Mouse (Mus musculus) neural tube, embryonic 13.5 days (tissue): Measurements from ENCODE around the gene Ing5. TPM values are rescaled to one million over a fixed set of nuclear protein-coding genes. Genes with fewer than 3 reads are reported as not detected.

Experiments used
- ATAC-seq: fragments of 200-750 bp; cut with Nextera tagmentation; 2 replicates; pipeline ENCODE4 v1.8.0; 2017; ENCODE audit warnings: low read depth, mild to moderate bottlenecking, moderate TSS enrichment, moderate library complexity
- H3K27ac ChIP-seq: fragments of 300-500 bp; sonication (generic); replicated peaks from 2 replicates; pipeline ENCODE4 v1.5.1; 2015; ENCODE audit warnings: moderate library complexity, mild to moderate bottlenecking, inconsistent platforms
- H3K27me3 ChIP-seq: fragments of 300-500 bp; sonication (generic); 2 replicates; pipeline ENCODE4 v1.6.1; 2015; ENCODE audit warnings: mild to moderate bottlenecking, inconsistent platforms
- H3K36me3 ChIP-seq: fragments of 300-500 bp; sonication (generic); 2 replicates; pipeline ENCODE4 v1.6.1; 2015; ENCODE audit warnings: mild to moderate bottlenecking, inconsistent platforms
- H3K4me1 ChIP-seq: fragments of 300-500 bp; sonication (generic); replicated peaks from 2 replicates; pipeline ENCODE4 v1.6.1; 2015; ENCODE audit warnings: inconsistent platforms
- H3K4me2 ChIP-seq: fragments of 300-500 bp; sonication (generic); 2 replicates; pipeline ENCODE4 v1.6.1; 2015; ENCODE audit warnings: inconsistent platforms, mild to moderate bottlenecking, moderate library complexity
- H3K4me3 ChIP-seq: fragments of 300-500 bp; sonication (generic); 2 replicates; pipeline ENCODE4 v1.5.1; 2015; ENCODE audit warnings: mild to moderate bottlenecking, inconsistent platforms
- H3K9ac ChIP-seq: fragments of 300-500 bp; sonication (generic); 2 replicates; pipeline ENCODE4 v1.6.1; 2015; ENCODE audit warnings: moderate library complexity, mild to moderate bottlenecking, inconsistent platforms
- H3K9me3 ChIP-seq: fragments of 300-500 bp; sonication (generic); 2 replicates; pipeline ENCODE4 v1.6.1; 2016; ENCODE audit warnings: inconsistent platforms
- WGBS: fragments of 180-500 bp; shearing (Covaris S2); methylation state at CpG from one replicate; pipeline ENCODE4 v1.1.7; 2015; 5-methylcytosine and 5-hydroxymethylcytosine counted together
- polyA plus RNA-seq: library from polyadenylated mRNA; unstranded; fragments of >200 nt; fragmentation: Nextera tagmentation; extraction: Ambion mirVana; gene quantifications from 2 replicates; pipeline ENCODE4 v1.2.1, GENCODE M21; 2015

Gene Ing5
- polyA plus RNA-seq, 1 experiment from 2014 or later = 9.0 TPM

GRCm38 (mm10) chr1:93786912-93787311 is 16.9 kb upstream of the Ing5 start:
- no peaks in the 10 kb centered on the region for H3K27me3 ChIP-seq
- H3K36me3 ChIP-seq = peaks cover 100% of the 10 kb centered on the region
- 0 out of 2 replicates have a peak, but pooled peaks cover 6% of the 10 kb centered on the region for H3K9me3 ChIP-seq
- WGBS = 94% methylated on average over 2 of the region's 2 CpGs
- H3K4me1 ChIP-seq = no peaks in the 10 kb centered on the region
- H3K4me3 ChIP-seq = no peak overlapping the region
- H3K4me2 ChIP-seq = no peak overlapping the region
- H3K9ac ChIP-seq = no peak overlapping the region
- H3K27ac ChIP-seq = no peak overlapping the region
- ATAC-seq = no peak

GRCm38 (mm10) chr1:93794526-93794925 is 9.2 kb upstream of the Ing5 start:
- no peaks in the 10 kb centered on the region for H3K27me3 ChIP-seq
- WGBS = 96% methylated on average over 8 of the region's 8 CpGs
- H3K4me1 ChIP-seq = no peaks in the 10 kb centered on the region
- no peak overlapping the region for H3K27ac ChIP-seq
- no peak for ATAC-seq
- H3K9ac ChIP-seq = no peak overlapping the region
- H3K9me3 ChIP-seq = 0 out of 2 replicates have a peak, but pooled peaks cover 6% of the 10 kb centered on the region
- peaks cover 79% of the 10 kb centered on the region for H3K36me3 ChIP-seq
- no peak overlapping the region for H3K4me2 ChIP-seq
- H3K4me3 ChIP-seq = no peak overlapping the region

GRCm38 (mm10) chr1:93795886-93796285 is 7.9 kb upstream of the Ing5 start:
- no peak overlapping the region for H3K9ac ChIP-seq
- H3K4me1 ChIP-seq = peaks cover 4% of the 10 kb centered on the region
- 0 out of 2 replicates have a peak, but pooled peaks cover 5% of the 10 kb centered on the region for H3K9me3 ChIP-seq
- no peak overlapping the region for H3K4me3 ChIP-seq
- H3K27me3 ChIP-seq = no peaks in the 10 kb centered on the region
- H3K27ac ChIP-seq = no peak overlapping the region
- 87% methylated on average over 8 of the region's 8 CpGs for WGBS
- no peak overlapping the region for H3K4me2 ChIP-seq
- ATAC-seq = no peak
- H3K36me3 ChIP-seq = peaks cover 71% of the 10 kb centered on the region

- Histone ChIP-seq H3K36me3 (peaks cover 26% of the 10 kb centered on the region), H3K4me2 (peak overlapping the region; percentile 77), H3K9me3 (no peaks in the 10 kb centered on the region), H3K27ac (no peak overlapping the region), H3K4me1 (peaks cover 35% of the 10 kb centered on the region), H3K4me3 (peak overlapping the region; percentile 77), H3K9ac (peak overlapping the region; percentile 83), H3K27me3 (no peaks in the 10 kb centered on the region)
- ATAC-seq = no peak
- 77% methylated on average over 21 of the region's 21 CpGs for WGBS
These were observed 2.9 kb upstream of the Ing5 start for GRCm38 (mm10) chr1:93800670-93801503.

GRCm38 (mm10) chr1:93801741-93802238 is 2.0 kb upstream of the Ing5 start, which contains the start of gene Dtymk:
TSS of gene Dtymk (minus strand) at chr1:93801934.
- peaks cover 32% of the 10 kb centered on the region for H3K36me3 ChIP-seq
- H3K27ac ChIP-seq = peak within 1 kb of the TSS; percentile 82
- peak within 1 kb of the TSS; percentile 83 for H3K9ac ChIP-seq
- H3K4me2 ChIP-seq = peak within 1 kb of the TSS; percentile 84
- peak within 1 kb of the TSS; percentile 77 for H3K4me3 ChIP-seq
- ATAC-seq = peak; percentile 42
- H3K9me3 ChIP-seq = no peaks in the 10 kb centered on the region
- no peaks in the 10 kb centered on the region for H3K27me3 ChIP-seq
- H3K4me1 ChIP-seq = peaks cover 35% of the 10 kb centered on the region
- under 1% methylated on average over 42 of the region's 42 CpGs for WGBS

DNA sequence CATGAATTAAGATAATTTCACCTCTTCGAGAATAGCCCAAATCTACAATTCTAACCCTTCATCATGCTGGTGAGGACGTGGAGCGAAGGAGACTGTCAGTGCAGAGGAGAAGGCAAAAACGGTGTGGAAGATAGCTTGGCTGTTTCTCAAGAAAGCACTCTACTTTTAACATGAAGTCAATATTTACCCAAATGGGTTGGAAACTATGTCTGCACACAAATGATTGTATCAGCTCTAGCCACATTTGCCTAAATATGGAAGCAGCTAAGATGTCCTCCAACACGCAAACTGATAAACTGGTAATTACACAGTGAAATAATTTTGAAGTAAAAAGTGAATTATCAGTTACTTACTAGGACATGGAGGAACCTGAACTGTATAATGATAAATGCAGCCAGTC is 994 bp upstream of the Ing5 start:
- Histone ChIP-seq H3K27ac (no peak overlapping the region), H3K9ac (peak overlapping the region; percentile 80), H3K36me3 (peaks cover 38% of the 10 kb centered on the region), H3K4me2 (peak overlapping the region; percentile 84), H3K4me1 (peaks cover 35% of the 10 kb centered on the region), H3K4me3 (peak overlapping the region; percentile 77), H3K9me3 (no peaks in the 10 kb centered on the region), H3K27me3 (no peaks in the 10 kb centered on the region)
- WGBS = 89% methylated on average over 5 of the region's 5 CpGs
- no peak for ATAC-seq

DNA sequence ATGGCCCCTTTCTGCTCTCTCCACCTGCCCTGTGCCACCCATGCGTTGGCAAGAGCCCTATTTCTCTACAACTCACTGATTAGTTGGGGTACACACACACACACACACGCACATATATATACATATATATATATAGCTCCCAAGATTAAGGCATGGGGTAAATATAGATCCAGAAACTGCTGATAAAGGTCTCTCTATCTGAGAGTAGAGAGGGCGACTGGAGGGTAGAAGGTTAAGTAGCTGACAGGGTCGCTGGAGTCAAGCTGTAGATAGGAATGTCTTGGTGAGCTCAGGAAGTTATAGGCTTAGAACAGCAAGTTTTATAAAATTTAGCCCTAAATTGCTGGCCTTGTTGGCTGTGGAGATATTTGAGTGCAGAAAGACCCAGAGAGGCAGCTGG is 1.1 kb downstream of the Ing5 start:
- H3K27me3 ChIP-seq = no peaks in the 10 kb centered on the region
- H3K4me1 ChIP-seq = peaks cover 35% of the 10 kb centered on the region
- H3K27ac ChIP-seq = no peak overlapping the region
- H3K4me2 ChIP-seq = peak overlapping the region; percentile 84
- peaks cover 36% of the 10 kb centered on the region for H3K36me3 ChIP-seq
- peak overlapping the region; percentile 85 for H3K9ac ChIP-seq
- 75% methylated on average over 4 of the region's 4 CpGs for WGBS
- peak; percentile 1; the same call in 1 of the 2 replicates for ATAC-seq
- H3K4me3 ChIP-seq = peak overlapping the region; percentile 77
- H3K9me3 ChIP-seq = no peaks in the 10 kb centered on the region

DNA sequence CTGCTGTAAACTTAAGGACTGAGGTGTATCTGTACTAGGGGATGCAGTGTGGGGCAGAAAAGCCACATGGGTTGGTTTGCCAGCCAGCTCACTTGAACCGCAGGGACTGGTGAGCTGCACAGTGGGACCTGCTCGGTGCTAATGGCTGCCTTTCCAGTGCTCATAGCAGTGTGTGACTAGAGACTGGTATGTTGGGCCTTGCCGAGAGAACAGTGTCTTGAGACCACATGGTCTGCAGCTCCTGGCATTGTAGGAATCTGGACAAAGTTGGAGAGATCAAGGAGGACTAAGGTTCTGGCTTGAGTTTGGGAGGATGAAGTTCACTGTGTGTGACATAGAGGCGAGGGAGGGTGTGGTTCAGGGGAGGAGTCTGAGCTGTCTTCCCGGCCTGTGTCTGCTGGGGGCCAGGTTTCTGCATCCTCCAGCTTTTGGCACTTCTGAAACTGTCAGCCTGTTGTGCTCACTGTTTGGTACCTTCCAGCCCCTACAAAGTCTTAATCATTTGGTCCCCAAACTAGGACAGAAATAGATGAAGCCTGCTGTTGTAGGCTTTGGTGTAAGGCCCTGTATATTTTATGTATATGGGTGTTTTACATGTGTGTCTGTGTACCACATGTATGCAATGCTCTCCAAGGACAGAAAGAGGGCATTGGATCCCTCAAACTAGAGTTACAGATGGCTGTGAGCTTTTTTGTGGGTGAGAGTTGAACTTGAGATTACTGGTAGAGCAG is 1.6 kb downstream of the Ing5 start:
- Histone ChIP-seq H3K4me2 (peak overlapping the region; percentile 84), H3K4me3 (0 out of 2 replicates have a peak overlapping the region, but pooled peaks have one; percentile 5), H3K27ac (no peak overlapping the region), H3K9ac (peak overlapping the region; percentile 14; the same call in 1 of the 2 replicates), H3K36me3 (peaks cover 37% of the 10 kb centered on the region), H3K9me3 (no peaks in the 10 kb centered on the region), H3K4me1 (peaks cover 35% of the 10 kb centered on the region), H3K27me3 (no peaks in the 10 kb centered on the region)
- no peak for ATAC-seq
- 81% methylated on average over 5 of the region's 5 CpGs for WGBS

GRCm38 (mm10) chr1:93808871-93809270 is 5.1 kb downstream of the Ing5 start:
- Histone ChIP-seq H3K4me1 (peaks cover 12% of the 10 kb centered on the region), H3K27me3 (no peaks in the 10 kb centered on the region), H3K36me3 (peaks cover 67% of the 10 kb centered on the region), H3K4me2 (no peak overlapping the region), H3K4me3 (no peak overlapping the region), H3K27ac (no peak overlapping the region), H3K9me3 (no peaks in the 10 kb centered on the region), H3K9ac (no peak overlapping the region)
- 92% methylated on average over 4 of the region's 4 CpGs for WGBS
- no peak for ATAC-seq

DNA sequence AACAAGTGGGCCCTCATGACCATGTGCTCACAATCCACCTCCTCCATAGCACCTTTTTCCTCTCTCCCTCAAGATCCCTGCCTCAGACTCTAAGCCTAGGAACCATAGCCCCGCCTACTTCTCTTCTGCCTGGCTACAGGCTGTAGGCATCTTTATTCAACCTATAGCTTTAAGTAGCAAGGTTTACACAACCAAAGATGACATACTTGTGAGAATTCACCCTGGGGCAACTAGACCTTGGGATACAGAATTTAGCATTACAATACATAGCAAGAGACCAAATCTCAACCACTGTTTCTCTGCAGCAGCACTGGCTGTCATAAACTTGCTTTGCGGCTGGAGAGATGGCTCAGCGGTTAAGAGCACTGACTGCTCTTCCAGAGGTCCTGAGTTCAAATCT is 6.2 kb downstream of the Ing5 start:
- WGBS = 94% methylated on average over 3 of the region's 3 CpGs
- Histone ChIP-seq H3K27ac (no peak overlapping the region), H3K4me2 (no peak overlapping the region), H3K4me3 (no peak overlapping the region), H3K9ac (no peak overlapping the region), H3K27me3 (no peaks in the 10 kb centered on the region), H3K9me3 (no peaks in the 10 kb centered on the region), H3K36me3 (peaks cover 78% of the 10 kb centered on the region), H3K4me1 (peaks cover 5% of the 10 kb centered on the region)
- no peak for ATAC-seq

DNA sequence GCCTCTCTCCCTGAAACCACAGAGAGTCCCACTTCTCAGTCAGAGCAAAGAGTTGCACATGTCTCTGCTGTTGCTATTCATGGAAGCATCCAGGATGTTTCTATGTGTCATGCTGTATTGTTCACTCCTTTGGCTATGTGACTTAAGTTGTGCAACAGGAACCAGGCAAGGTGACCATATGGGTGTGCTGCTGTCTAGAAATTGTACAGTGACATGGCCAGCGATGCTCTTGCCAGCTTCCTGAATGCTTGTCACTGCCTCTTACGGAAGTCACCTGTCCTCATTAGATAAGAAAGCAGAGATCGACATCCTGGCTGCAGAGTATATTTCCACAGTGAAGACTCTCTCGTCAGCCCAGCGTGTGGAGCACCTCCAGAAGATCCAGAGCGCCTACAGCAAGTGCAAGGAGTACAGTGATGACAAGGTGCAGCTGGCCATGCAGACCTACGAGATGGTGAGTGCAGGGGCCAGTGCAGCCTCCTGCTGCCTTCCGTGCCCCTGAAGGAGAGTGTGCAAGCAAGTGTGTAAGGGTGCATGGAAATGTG is 7.8 kb downstream of the Ing5 start:
- H3K9me3 ChIP-seq = no peaks in the 10 kb centered on the region
- peaks cover 89% of the 10 kb centered on the region for H3K36me3 ChIP-seq
- H3K4me1 ChIP-seq = no peaks in the 10 kb centered on the region

More for the DNA sequence above, 7.8 kb downstream of the Ing5 start:
- Histone ChIP-seq H3K4me3 (no peak overlapping the region), H3K9ac (no peak overlapping the region), H3K4me2 (no peak overlapping the region), H3K27me3 (no peaks in the 10 kb centered on the region), H3K27ac (no peak overlapping the region)
- ATAC-seq = no peak
- 96% methylated on average over 8 of the region's 8 CpGs for WGBS
